In genomic region chr14:106373451-106373850, GRCm38 (mm10) we compare ENCODE assay signal across 28 mouse cellular contexts.
A peak's percentile ranks its signal among the peaks of the same experiment; 100 is the strongest.
DNase-seq lines count a peak whose midpoint lies in the region; ATAC-seq and TF ChIP-seq lines count a peak whose summit lies in the region.
"Had no signal": no experiment of that assay in that cellular context is flagged by ENCODE, and none has a peak within 500 bp of the region (broad histone marks: within the 10 kb centered on the region; RNA-seq: fewer than 3 reads in every experiment).

No protein-coding gene starts in this region.

- H3K9ac ChIP-seq in hindbrain, postnatal 0 days (replicated peaks; ENCODE audit: low read length) = no peak overlapping the region
- no peak overlapping the region for H3K9ac ChIP-seq in hindbrain, embryonic 11.5 days (ENCODE audit: low read depth, low read length)
- H3K9ac ChIP-seq: embryonic facial prominence, embryonic 12.5 days; embryonic facial prominence, embryonic 15.5 days; forebrain, embryonic 13.5 days; heart, embryonic 13.5 days; hindbrain, embryonic 12.5 days; hindbrain, embryonic 15.5 days; intestine, embryonic 15.5 days had no signal

- no peaks in the 10 kb centered on the region for H3K27me3 ChIP-seq in hindbrain, postnatal 0 days (ENCODE audit: insufficient read depth, low read length)
- no peaks in the 10 kb centered on the region for H3K27me3 ChIP-seq in hindbrain, embryonic 11.5 days (ENCODE audit: control insufficient read depth, insufficient read depth, low read length)
- H3K27me3 ChIP-seq in limb, embryonic 10.5 days (ENCODE audit: low read depth, poor library complexity, severe bottlenecking) = no peaks in the 10 kb centered on the region
- H3K27me3 ChIP-seq: embryonic facial prominence, embryonic 12.5 days; embryonic facial prominence, embryonic 15.5 days; forebrain, embryonic 13.5 days; heart, embryonic 13.5 days; hindbrain, embryonic 12.5 days; hindbrain, embryonic 15.5 days; intestine, embryonic 15.5 days had no signal

- H3K4me3 ChIP-seq in hindbrain, postnatal 0 days (ENCODE audit: low read length) = no peak overlapping the region
- H3K4me3 ChIP-seq in hindbrain, embryonic 11.5 days (ENCODE audit: low read depth, low read length) = no peak overlapping the region
- H3K4me3 ChIP-seq in limb, embryonic 10.5 days = no peak overlapping the region
- H3K4me3 ChIP-seq: embryonic facial prominence, embryonic 12.5 days; embryonic facial prominence, embryonic 15.5 days; forebrain, embryonic 13.5 days; heart, adult 2 months; heart, embryonic 10.5 days; heart, embryonic 13.5 days; hindbrain, embryonic 12.5 days; hindbrain, embryonic 15.5 days; intestine, embryonic 15.5 days had no signal

- WGBS in hindbrain, postnatal 0 days = 48% methylated on average over 1 of the region's 1 CpGs
- 60% methylated on average over 1 of the region's 1 CpGs for WGBS in hindbrain, embryonic 11.5 days
- WGBS in limb, embryonic 10.5 days = 38% methylated on average over 1 of the region's 1 CpGs

- no peak overlapping the region for H3K27ac ChIP-seq in hindbrain, postnatal 0 days
- H3K27ac ChIP-seq in hindbrain, embryonic 11.5 days (ENCODE audit: low read depth, low read length) = no peak overlapping the region
- H3K27ac ChIP-seq in limb, embryonic 10.5 days = peak overlapping the region; percentile 58; the same call in 1 of the 2 replicates
- H3K27ac ChIP-seq: embryonic facial prominence, embryonic 12.5 days; embryonic facial prominence, embryonic 15.5 days; forebrain, embryonic 13.5 days; heart, adult 2 months; heart, embryonic 10.5 days; heart, embryonic 13.5 days; hindbrain, embryonic 12.5 days; hindbrain, embryonic 15.5 days; intestine, embryonic 15.5 days had no signal

- no peaks in the 10 kb centered on the region for H3K9me3 ChIP-seq in hindbrain, postnatal 0 days (ENCODE audit: low read length)
- H3K9me3 ChIP-seq in hindbrain, embryonic 11.5 days (ENCODE audit: control insufficient read depth, low read length) = no peaks in the 10 kb centered on the region
- no peaks in the 10 kb centered on the region for H3K9me3 ChIP-seq in limb, embryonic 10.5 days (replicated peaks)
- H3K9me3 ChIP-seq: embryonic facial prominence, embryonic 12.5 days; embryonic facial prominence, embryonic 15.5 days; forebrain, embryonic 13.5 days; heart, embryonic 10.5 days; heart, embryonic 13.5 days; hindbrain, embryonic 12.5 days; hindbrain, embryonic 15.5 days; intestine, embryonic 15.5 days had no signal

- peak; percentile 18 for DNase-seq in embryo, embryonic 10.5 days (ENCODE audit: low spot score)
- no peak for DNase-seq in embryo, embryonic 10 days (ENCODE audit: low spot score)
- DNase-seq in hindbrain, postnatal 0 days (ENCODE audit: low spot score) = peak; percentile 1
- no peak for DNase-seq in hindbrain, embryonic 11.5 days (ENCODE audit: low spot score)
- DNase-seq in Muller cell, postnatal 12 days (ENCODE audit: inconsistent ontology term) = peak; percentile 53
- DNase-seq in limb, embryonic 10.5 days (ENCODE audit: low spot score) = no peak
- no peak for DNase-seq in ovary, postnatal 14 days (ENCODE audit: low spot score)
- DNase-seq in adrenal gland, adult (ENCODE audit: inconsistent age in 2 of 2, low spot score in 1 of 2) = no peak
- DNase-seq: adrenal gland, adult 2 months; adrenal gland, postnatal 14 days; cerebellum, adult 11-12 months; cerebellum, adult 8-10 months; cerebellum, postnatal 10 days; cerebellum, postnatal 36 days; gastrocnemius, postnatal 10 days; gastrocnemius, postnatal 36 days; heart, adult 2 months; heart, postnatal 14 days; heart, postnatal 4 days had no signal

- H3K4me1 ChIP-seq in hindbrain, postnatal 0 days (ENCODE audit: insufficient read depth, low read length) = no peaks in the 10 kb centered on the region
- no peaks in the 10 kb centered on the region for H3K4me1 ChIP-seq in hindbrain, embryonic 11.5 days (replicated peaks; ENCODE audit: control insufficient read depth, insufficient read depth, low read length)
- H3K4me1 ChIP-seq in limb, embryonic 10.5 days = peaks cover 11% of the 10 kb centered on the region
- H3K4me1 ChIP-seq: embryonic facial prominence, embryonic 12.5 days; embryonic facial prominence, embryonic 15.5 days; forebrain, embryonic 13.5 days; heart, embryonic 10.5 days; heart, embryonic 13.5 days; hindbrain, embryonic 12.5 days; hindbrain, embryonic 15.5 days; intestine, embryonic 15.5 days had no signal

- TF ChIP-seq CTCF in hindbrain, postnatal 0 days (IDR thresholded peaks at IDR 0.05; ENCODE audit: low read depth) = no peak

- no peaks in the 10 kb centered on the region for H3K36me3 ChIP-seq in hindbrain, postnatal 0 days (ENCODE audit: insufficient read depth, low read length)
- H3K36me3 ChIP-seq in hindbrain, embryonic 11.5 days (ENCODE audit: control insufficient read depth, insufficient read depth, low read length) = no peaks in the 10 kb centered on the region
- no peaks in the 10 kb centered on the region for H3K36me3 ChIP-seq in limb, embryonic 10.5 days
- H3K36me3 ChIP-seq: embryonic facial prominence, embryonic 12.5 days; embryonic facial prominence, embryonic 15.5 days; heart, embryonic 10.5 days; heart, embryonic 13.5 days; hindbrain, embryonic 12.5 days; hindbrain, embryonic 15.5 days; intestine, embryonic 15.5 days had no signal

- no peak overlapping the region for H3K4me2 ChIP-seq in hindbrain, postnatal 0 days (ENCODE audit: low read depth, low read length)
- no peak overlapping the region for H3K4me2 ChIP-seq in hindbrain, embryonic 11.5 days (replicated peaks; ENCODE audit: low read depth, low read length)
- H3K4me2 ChIP-seq: embryonic facial prominence, embryonic 12.5 days; embryonic facial prominence, embryonic 15.5 days; forebrain, embryonic 13.5 days; heart, embryonic 13.5 days; hindbrain, embryonic 12.5 days; hindbrain, embryonic 15.5 days; intestine, embryonic 15.5 days had no signal

- ATAC-seq in hindbrain, postnatal 0 days = no peak
- ATAC-seq in hindbrain, embryonic 11.5 days (ENCODE audit: low FRiP score) = no peak
- ATAC-seq: forebrain, embryonic 13.5 days; intestine, embryonic 15.5 days; Patski had no signal

Comparison
In these comparisons a context has a peak if more than half of its experiments do, and no peak if none do; other contexts are left out.
1. DNase-seq: peak in embryo, embryonic 10.5 days (single experiment), hindbrain, postnatal 0 days (single experiment) and Muller cell, postnatal 12 days (single experiment); none in embryo, embryonic 10 days (single experiment), hindbrain, embryonic 11.5 days (single experiment), limb, embryonic 10.5 days (single experiment), ovary, postnatal 14 days (single experiment) and adrenal gland, adult (0 of 2).